Mouse (Mus musculus) midbrain, embryonic 10.5 days (tissue): ENCODE measurements around the gene Pde4dip. TPM values are rescaled to one million over a fixed set of nuclear protein-coding genes. Genes with fewer than 3 reads are reported as not detected.
A peak's percentile ranks its signal among the peaks of the same experiment; 100 is the strongest.

Experiments used
- DNase-seq: peaks from one replicate; pipeline ENCODE4 v3.0.0-alpha.2; 2017; ENCODE audit warnings: low spot score
- H3K27ac ChIP-seq: fragments of 300-500 bp; sonication (generic); replicated peaks from 2 replicates; pipeline ENCODE4 v1.5.1; 2016; ENCODE audit warnings: mild to moderate bottlenecking
- H3K27me3 ChIP-seq: fragments of 300-500 bp; sonication (generic); 2 replicates; pipeline ENCODE4 v1.6.1; 2016; ENCODE audit warnings: low read depth, mild to moderate bottlenecking; ENCODE audit not compliant: poor library complexity, severe bottlenecking
- H3K36me3 ChIP-seq: fragments of 300-500 bp; sonication (generic); 2 replicates; pipeline ENCODE4 v1.6.1; 2016; ENCODE audit warnings: mild to moderate bottlenecking, moderate library complexity
- H3K4me1 ChIP-seq: fragments of 300-500 bp; sonication (generic); 2 replicates; pipeline ENCODE4 v1.6.1; 2016
- H3K4me3 ChIP-seq: fragments of 300-500 bp; sonication (generic); 2 replicates; pipeline ENCODE4 v1.5.1; 2016; ENCODE audit warnings: mild to moderate bottlenecking, moderate library complexity
- H3K9me3 ChIP-seq: fragments of 300-500 bp; sonication (generic); replicated peaks from 2 replicates; pipeline ENCODE4 v1.6.1; 2016; ENCODE audit warnings: mild to moderate bottlenecking
- WGBS: fragments of 180-500 bp; shearing (Covaris S2); methylation state at CpG from one replicate; pipeline ENCODE4 v1.1.7; 2016; 5-methylcytosine and 5-hydroxymethylcytosine counted together
- polyA plus RNA-seq: library from polyadenylated mRNA; unstranded; fragments of >200 nt; fragmentation: Nextera tagmentation; extraction: Ambion mirVana; gene quantifications from 2 replicates; pipeline ENCODE4 v1.2.1, GENCODE M21; 2016

The Pde4dip gene
- polyA plus RNA-seq, 1 experiment from 2014 or later: 18.5 TPM

- DNase-seq: no peak
- Histone ChIP-seq H3K36me3 (no peaks in the 10 kb centered on the region), H3K4me3 (no peak overlapping the region), H3K4me1 (no peaks in the 10 kb centered on the region), H3K27ac (no peak overlapping the region), H3K27me3 (no peaks in the 10 kb centered on the region), H3K9me3 (no peaks in the 10 kb centered on the region)
- WGBS: 95% methylated on average over 11 of the region's 11 CpGs
These were observed 185.9 kb downstream of the Pde4dip start for GRCm38 (mm10) chr3:97702448-97703080.

- DNase-seq: no peak
- H3K4me1 ChIP-seq: no peaks in the 10 kb centered on the region
- H3K36me3 ChIP-seq: no peaks in the 10 kb centered on the region
- no peak overlapping the region for H3K4me3 ChIP-seq
- no peak overlapping the region for H3K27ac ChIP-seq
- WGBS: 66% methylated on average over 3 of the region's 3 CpGs
- H3K27me3 ChIP-seq: no peaks in the 10 kb centered on the region
- H3K9me3 ChIP-seq: no peaks in the 10 kb centered on the region
These were observed 187.3 kb downstream of the Pde4dip start for GRCm38 (mm10) chr3:97701198-97701597.

GRCm38 (mm10) chr3:97699061-97699460, 189.4 kb downstream of the Pde4dip start:
- WGBS: 83% methylated on average over 3 of the region's 3 CpGs
- Histone ChIP-seq H3K4me1 (no peaks in the 10 kb centered on the region), H3K27ac (no peak overlapping the region), H3K4me3 (no peak overlapping the region), H3K9me3 (no peaks in the 10 kb centered on the region), H3K36me3 (no peaks in the 10 kb centered on the region), H3K27me3 (no peaks in the 10 kb centered on the region)
- no peak for DNase-seq

GRCm38 (mm10) chr3:97697291-97697690, 191.2 kb downstream of the Pde4dip start:
- no peaks in the 10 kb centered on the region for H3K36me3 ChIP-seq
- no peaks in the 10 kb centered on the region for H3K9me3 ChIP-seq
- H3K27me3 ChIP-seq: no peaks in the 10 kb centered on the region
- DNase-seq: no peak
- H3K27ac ChIP-seq: no peak overlapping the region
- H3K4me3 ChIP-seq: no peak overlapping the region
- H3K4me1 ChIP-seq: no peaks in the 10 kb centered on the region
- 83% methylated on average over 9 of the region's 9 CpGs for WGBS

- Histone ChIP-seq H3K36me3 (no peaks in the 10 kb centered on the region), H3K4me1 (no peaks in the 10 kb centered on the region), H3K4me3 (no peak overlapping the region), H3K27ac (no peak overlapping the region), H3K9me3 (no peaks in the 10 kb centered on the region), H3K27me3 (no peaks in the 10 kb centered on the region)
- DNase-seq: no peak
- WGBS: 84% methylated on average over 9 of the region's 9 CpGs
These were observed 191.6 kb downstream of the Pde4dip start for GRCm38 (mm10) chr3:97696866-97697265.

GRCm38 (mm10) chr3:97693806-97694205, 194.7 kb downstream of the Pde4dip start:
- no peak overlapping the region for H3K4me3 ChIP-seq
- H3K4me1 ChIP-seq: peaks cover 11% of the 10 kb centered on the region
- 92% methylated on average over 6 of the region's 6 CpGs for WGBS
- H3K27me3 ChIP-seq: no peaks in the 10 kb centered on the region
- no peaks in the 10 kb centered on the region for H3K9me3 ChIP-seq
- no peak for DNase-seq
- H3K36me3 ChIP-seq: no peaks in the 10 kb centered on the region
- no peak overlapping the region for H3K27ac ChIP-seq

- H3K9me3 ChIP-seq: no peaks in the 10 kb centered on the region
- H3K27me3 ChIP-seq: no peaks in the 10 kb centered on the region
- H3K4me3 ChIP-seq: no peak overlapping the region
- H3K36me3 ChIP-seq: no peaks in the 10 kb centered on the region
- peaks cover 11% of the 10 kb centered on the region for H3K4me1 ChIP-seq
- whole genome bisulfite sequencing: 73% methylated on average over 12 of the region's 12 CpGs
- H3K27ac ChIP-seq: 0 out of 2 replicates have a peak overlapping the region, but pooled peaks have one; percentile 13
- no peak for DNase-seq
These were observed 197.0 kb downstream of the Pde4dip start for GRCm38 (mm10) chr3:97691443-97692017.

GRCm38 (mm10) chr3:97690590-97690989, 197.9 kb downstream of the Pde4dip start:
- 58% methylated on average over 7 of the region's 7 CpGs for WGBS
- Histone ChIP-seq H3K27me3 (0 out of 2 replicates have a peak, but pooled peaks cover 7% of the 10 kb centered on the region), H3K4me1 (peaks cover 11% of the 10 kb centered on the region), H3K36me3 (no peaks in the 10 kb centered on the region), H3K27ac (0 out of 2 replicates have a peak overlapping the region, but pooled peaks have one; percentile 13), H3K4me3 (no peak overlapping the region), H3K9me3 (no peaks in the 10 kb centered on the region)
- no peak for DNase-seq

- DNase-seq: no peak
- H3K4me1 ChIP-seq: peaks cover 14% of the 10 kb centered on the region
- no peak overlapping the region for H3K27ac ChIP-seq
- WGBS: 73% methylated on average over 2 of the region's 2 CpGs
- no peaks in the 10 kb centered on the region for H3K9me3 ChIP-seq
- H3K4me3 ChIP-seq: no peak overlapping the region
- H3K27me3 ChIP-seq: peaks cover 19% of the 10 kb centered on the region
- H3K36me3 ChIP-seq: no peaks in the 10 kb centered on the region
These were observed 199.2 kb downstream of the Pde4dip start for GRCm38 (mm10) chr3:97689289-97689688.

GRCm38 (mm10) chr3:97686372-97687117, 202.0 kb downstream of the Pde4dip start:
- peaks cover 35% of the 10 kb centered on the region for H3K4me1 ChIP-seq
- no peak overlapping the region for H3K27ac ChIP-seq
- no peak overlapping the region for H3K4me3 ChIP-seq
- no peaks in the 10 kb centered on the region for H3K9me3 ChIP-seq
- no peak for DNase-seq
- WGBS: 86% methylated on average over 4 of the region's 4 CpGs
- H3K36me3 ChIP-seq: no peaks in the 10 kb centered on the region
- peaks cover 44% of the 10 kb centered on the region for H3K27me3 ChIP-seq

- 4% methylated on average over 16 of the region's 16 CpGs for WGBS
- Histone ChIP-seq H3K27me3 (peaks cover 65% of the 10 kb centered on the region), H3K4me3 (peak overlapping the region; percentile 35), H3K36me3 (no peaks in the 10 kb centered on the region), H3K27ac (no peak overlapping the region), H3K4me1 (peaks cover 35% of the 10 kb centered on the region), H3K9me3 (no peaks in the 10 kb centered on the region)
- peak; percentile 37 for DNase-seq
These were observed 204.8 kb downstream of the Pde4dip start for GRCm38 (mm10) chr3:97683560-97684195.

GRCm38 (mm10) chr3:97682576-97682975, 205.9 kb downstream of the Pde4dip start:
- Histone ChIP-seq H3K4me1 (peaks cover 35% of the 10 kb centered on the region), H3K27ac (no peak overlapping the region), H3K27me3 (peaks cover 65% of the 10 kb centered on the region), H3K9me3 (no peaks in the 10 kb centered on the region), H3K4me3 (peak overlapping the region; percentile 58), H3K36me3 (no peaks in the 10 kb centered on the region)
- DNase-seq: no peak
- 22% methylated on average over 5 of the region's 5 CpGs for WGBS
